ENCODE assay signal across 22 mouse cellular contexts in genomic region chr16:63783544-63783943, GRCm38 (mm10).
DNase-seq lines count a peak whose midpoint lies in the region; ATAC-seq and TF ChIP-seq lines count a peak whose summit lies in the region.
"Had no signal": no experiment of that assay in that cellular context is flagged by ENCODE, and none has a peak within 500 bp of the region (broad histone marks: within the 10 kb centered on the region; RNA-seq: fewer than 3 reads in every experiment).

No protein-coding gene starts in this region.

- H3K4me2 ChIP-seq in hindbrain, postnatal 0 days (ENCODE audit: low read depth, low read length): no peak overlapping the region
- no peak overlapping the region for H3K4me2 ChIP-seq in hindbrain, embryonic 16.5 days (ENCODE audit: low read length)
- no peak overlapping the region for H3K4me2 ChIP-seq in neural tube, embryonic 14.5 days (ENCODE audit: low read depth, low read length)
- H3K4me2 ChIP-seq in neural tube, embryonic 15.5 days: no peak overlapping the region
- H3K4me2 ChIP-seq: embryonic facial prominence, embryonic 12.5 days; forebrain, embryonic 15.5 days had no signal

- no peak for TF ChIP-seq CTCF in hindbrain, postnatal 0 days (IDR thresholded peaks at IDR 0.05; ENCODE audit: low read depth)
- TF ChIP-seq CTCF in layer of hippocampus, adult 2 months (conservative IDR thresholded peaks at IDR 0.05): no peak

- ATAC-seq in hindbrain, postnatal 0 days: no peak
- ATAC-seq in hindbrain, embryonic 16.5 days: no peak
- ATAC-seq in neural tube, embryonic 14.5 days (ENCODE audit: low read depth): peak; percentile 31; the same call in 1 of the 2 replicates
- no peak for ATAC-seq in neural tube, embryonic 15.5 days (ENCODE audit: low FRiP score)
- ATAC-seq: CD4-positive, CD25-positive, alpha-beta regulatory T cell, adult 4 months; forebrain, embryonic 15.5 days had no signal

- H3K36me3 ChIP-seq in hindbrain, postnatal 0 days (ENCODE audit: insufficient read depth, low read length): no peaks in the 10 kb centered on the region
- H3K36me3 ChIP-seq in hindbrain, embryonic 16.5 days (ENCODE audit: control insufficient read depth, insufficient read depth, low read length): no peaks in the 10 kb centered on the region
- no peaks in the 10 kb centered on the region for H3K36me3 ChIP-seq in neural tube, embryonic 14.5 days (ENCODE audit: control insufficient read depth, insufficient read depth, low read length)
- H3K36me3 ChIP-seq in neural tube, embryonic 15.5 days: no peaks in the 10 kb centered on the region
- H3K36me3 ChIP-seq: embryonic facial prominence, embryonic 12.5 days; forebrain, embryonic 15.5 days; G1E; heart, embryonic 10.5 days had no signal

- H3K4me1 ChIP-seq in hindbrain, postnatal 0 days (ENCODE audit: insufficient read depth, low read length): no peaks in the 10 kb centered on the region
- H3K4me1 ChIP-seq in hindbrain, embryonic 16.5 days (ENCODE audit: control insufficient read depth, insufficient read depth, low read depth, low read length): no peaks in the 10 kb centered on the region
- no peaks in the 10 kb centered on the region for H3K4me1 ChIP-seq in neural tube, embryonic 14.5 days (ENCODE audit: control insufficient read depth, insufficient read depth, low read length)
- no peaks in the 10 kb centered on the region for H3K4me1 ChIP-seq in neural tube, embryonic 15.5 days
- H3K4me1 ChIP-seq: embryonic facial prominence, embryonic 12.5 days; heart, embryonic 10.5 days had no signal

- H3K27ac ChIP-seq in hindbrain, postnatal 0 days: no peak overlapping the region
- no peak overlapping the region for H3K27ac ChIP-seq in hindbrain, embryonic 16.5 days (ENCODE audit: low read depth, low read length)
- H3K27ac ChIP-seq in layer of hippocampus, adult 2 months: 0 out of 2 replicates have a peak overlapping the region, but pooled peaks have one; percentile 10
- H3K27ac ChIP-seq in neural tube, embryonic 14.5 days (ENCODE audit: low read depth, low read length): no peak overlapping the region
- H3K27ac ChIP-seq in neural tube, embryonic 15.5 days (replicated peaks): no peak overlapping the region
- H3K27ac ChIP-seq: embryonic facial prominence, embryonic 12.5 days; forebrain, embryonic 15.5 days; heart, embryonic 10.5 days had no signal

- H3K9me3 ChIP-seq in hindbrain, postnatal 0 days (ENCODE audit: low read length): no peaks in the 10 kb centered on the region
- no peaks in the 10 kb centered on the region for H3K9me3 ChIP-seq in hindbrain, embryonic 16.5 days (ENCODE audit: control insufficient read depth, low read length)
- H3K9me3 ChIP-seq in neural tube, embryonic 14.5 days (ENCODE audit: control insufficient read depth, low read length): no peaks in the 10 kb centered on the region
- H3K9me3 ChIP-seq in neural tube, embryonic 15.5 days (replicated peaks): no peaks in the 10 kb centered on the region
- H3K9me3 ChIP-seq: embryonic facial prominence, embryonic 12.5 days; forebrain, embryonic 15.5 days; heart, embryonic 10.5 days had no signal

- DNase-seq in hindbrain, postnatal 0 days (ENCODE audit: low spot score): peak; percentile 10
- DNase-seq in layer of hippocampus, adult 2 months (ENCODE audit: low spot score in 2 of 2): no peak
- no peak for DNase-seq in layer of hippocampus, postnatal 36 days
- DNase-seq in large intestine, adult 2 months (ENCODE audit: low read depth, low spot score): peak; percentile 35
- no peak for DNase-seq in frontal cortex, postnatal 10 days (ENCODE audit: low spot score in 2 of 2)
- DNase-seq: adrenal gland, postnatal 10 days; B cell, adult 2 months; cerebellum, adult 11 months; cerebellum, adult 8-10 months; cerebellum, postnatal 14 days; gastrocnemius, postnatal 10 days; heart, adult 18-20 months; heart, postnatal 10 days; heart, postnatal 4 days had no signal

- H3K27me3 ChIP-seq in hindbrain, postnatal 0 days (ENCODE audit: insufficient read depth, low read length): no peaks in the 10 kb centered on the region
- no peaks in the 10 kb centered on the region for H3K27me3 ChIP-seq in hindbrain, embryonic 16.5 days (replicated peaks; ENCODE audit: control insufficient read depth, insufficient read depth, low read length)
- H3K27me3 ChIP-seq in neural tube, embryonic 14.5 days (ENCODE audit: control insufficient read depth, insufficient read depth, low read length): no peaks in the 10 kb centered on the region
- H3K27me3 ChIP-seq in neural tube, embryonic 15.5 days (replicated peaks): no peaks in the 10 kb centered on the region
- H3K27me3 ChIP-seq: embryonic facial prominence, embryonic 12.5 days; forebrain, embryonic 15.5 days had no signal

- WGBS in hindbrain, postnatal 0 days: 77% methylated on average over 7 of the region's 7 CpGs
- 70% methylated on average over 7 of the region's 7 CpGs for WGBS in hindbrain, embryonic 16.5 days
- 69% methylated on average over 7 of the region's 7 CpGs for WGBS in neural tube, embryonic 14.5 days
- WGBS in neural tube, embryonic 15.5 days: 66% methylated on average over 7 of the region's 7 CpGs
- WGBS in large intestine, adult 2 months: 24% methylated on average over 7 of the region's 7 CpGs

- H3K9ac ChIP-seq in hindbrain, postnatal 0 days (replicated peaks; ENCODE audit: low read length): no peak overlapping the region
- H3K9ac ChIP-seq in hindbrain, embryonic 16.5 days (ENCODE audit: low read depth, low read length): no peak overlapping the region
- no peak overlapping the region for H3K9ac ChIP-seq in neural tube, embryonic 14.5 days (replicated peaks; ENCODE audit: low read depth, low read length)
- H3K9ac ChIP-seq in neural tube, embryonic 15.5 days (replicated peaks): no peak overlapping the region
- H3K9ac ChIP-seq: embryonic facial prominence, embryonic 12.5 days; forebrain, embryonic 15.5 days had no signal

- no peak overlapping the region for H3K4me3 ChIP-seq in hindbrain, postnatal 0 days (ENCODE audit: low read length)
- H3K4me3 ChIP-seq in hindbrain, embryonic 16.5 days (ENCODE audit: low read length): no peak overlapping the region
- no peak overlapping the region for H3K4me3 ChIP-seq in layer of hippocampus, adult 2 months
- H3K4me3 ChIP-seq in neural tube, embryonic 14.5 days (ENCODE audit: low read depth, low read length): no peak overlapping the region
- no peak overlapping the region for H3K4me3 ChIP-seq in neural tube, embryonic 15.5 days (replicated peaks)
- H3K4me3 ChIP-seq: embryonic facial prominence, embryonic 12.5 days; forebrain, embryonic 15.5 days; heart, embryonic 10.5 days had no signal

Comparison
In these comparisons a context has a peak if more than half of its experiments do, and no peak if none do; other contexts are left out.
1. DNase-seq: peak in hindbrain, postnatal 0 days (single experiment) and large intestine, adult 2 months (single experiment); none in layer of hippocampus, adult 2 months (0 of 2), layer of hippocampus, postnatal 36 days (0 of 2) and frontal cortex, postnatal 10 days (0 of 2).